Mouse (Mus musculus): ENCODE measurements at regions not wholly inside any gene's neighbourhood (a gene's known extent, or its start where the extent isn't known, plus 50 kb on each side); places are given as distances from the start of the nearest gene placed in this dataset.

- Histone ChIP-seq H3K27me3 (no peaks in the 10 kb centered on the region), H3K36me3 (no peaks in the 10 kb centered on the region), H3K4me1 (replicated peaks) (peaks cover 23% of the 10 kb centered on the region), H3K4me3 (no peak overlapping the region), H3K27ac (no peak overlapping the region), H3K4me2 (no peak overlapping the region), H3K9me3 (no peaks in the 10 kb centered on the region), H3K9ac (no peak overlapping the region)
- no peak for ATAC-seq (ENCODE audit: low FRiP score)
- 87% methylated on average over 6 of the region's 6 CpGs for WGBS
Observed at GRCm38 (mm10) chr9:67136166-67136565, 87.0 kb upstream of the Tpm1 start.

GRCm38 (mm10) chr9:67134378-67134777, 85.2 kb upstream of the Tpm1 start:
- no peaks in the 10 kb centered on the region for H3K36me3 ChIP-seq
- H3K27ac ChIP-seq = no peak overlapping the region
- ATAC-seq (ENCODE audit: low FRiP score) = no peak
- H3K27me3 ChIP-seq = no peaks in the 10 kb centered on the region
- H3K4me3 ChIP-seq = no peak overlapping the region
- H3K9ac ChIP-seq = no peak overlapping the region
- H3K4me1 ChIP-seq (replicated peaks) = peaks cover 21% of the 10 kb centered on the region
- WGBS = 72% methylated on average over 6 of the region's 6 CpGs
- no peaks in the 10 kb centered on the region for H3K9me3 ChIP-seq
- H3K4me2 ChIP-seq = no peak overlapping the region

- ATAC-seq (ENCODE audit: low FRiP score) = no peak
- Histone ChIP-seq H3K27me3 (no peaks in the 10 kb centered on the region), H3K27ac (no peak overlapping the region), H3K4me1 (replicated peaks) (peaks cover 17% of the 10 kb centered on the region), H3K36me3 (no peaks in the 10 kb centered on the region), H3K9me3 (no peaks in the 10 kb centered on the region), H3K9ac (no peak overlapping the region), H3K4me2 (no peak overlapping the region), H3K4me3 (no peak overlapping the region)
- 77% methylated on average over 5 of the region's 5 CpGs for WGBS
Observed at GRCm38 (mm10) chr9:67132370-67132769, 83.2 kb upstream of the Tpm1 start.

DNA sequence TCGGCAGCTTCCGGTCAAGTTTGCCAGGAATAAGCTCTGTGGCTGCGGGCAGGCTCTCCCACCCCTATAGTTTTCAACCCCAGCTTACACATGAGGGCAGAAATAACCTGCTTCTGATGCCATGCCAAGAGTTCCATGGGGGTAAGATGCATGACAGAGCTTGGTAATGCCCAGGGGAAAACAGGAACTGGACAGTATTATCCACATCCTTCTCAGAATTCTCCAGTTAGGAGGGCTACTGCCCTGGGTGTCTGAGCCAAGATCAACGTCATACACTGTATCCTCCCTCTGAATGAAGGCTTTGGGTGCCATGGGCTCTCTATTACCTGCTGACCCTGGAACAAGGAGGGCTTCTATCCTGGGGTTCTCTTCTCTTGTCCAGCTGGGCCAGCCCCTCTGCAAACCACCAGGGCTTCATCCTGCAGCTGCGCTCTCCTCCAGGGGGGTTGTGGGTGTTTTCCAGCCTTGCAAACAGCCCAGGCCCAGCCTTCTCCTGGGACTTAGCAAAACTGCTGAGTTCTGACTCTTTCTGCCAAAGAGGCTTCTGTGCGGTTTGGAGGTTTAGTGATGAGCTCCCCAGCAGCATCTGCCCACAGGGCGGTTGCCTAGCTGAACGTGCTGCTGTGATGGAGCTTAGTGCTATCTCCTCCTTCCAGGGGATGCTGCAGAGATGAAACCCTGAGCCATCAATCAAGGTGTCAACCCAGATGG, 81.7 kb upstream of the Tpm1 start:
- H3K9ac ChIP-seq = no peak overlapping the region
- 71% methylated on average over 8 of the region's 8 CpGs for WGBS
- H3K4me1 ChIP-seq (replicated peaks) = peaks cover 9% of the 10 kb centered on the region
- H3K9me3 ChIP-seq = no peaks in the 10 kb centered on the region
- H3K36me3 ChIP-seq = no peaks in the 10 kb centered on the region
- no peaks in the 10 kb centered on the region for H3K27me3 ChIP-seq
- no peak overlapping the region for H3K4me2 ChIP-seq
- H3K4me3 ChIP-seq = no peak overlapping the region
- H3K27ac ChIP-seq = peak overlapping the region; percentile 58; the same call in 1 of the 2 replicates
- ATAC-seq (ENCODE audit: low FRiP score) = no peak

- Histone ChIP-seq H3K9ac (no peak overlapping the region), H3K4me2 (no peak overlapping the region), H3K27me3 (no peaks in the 10 kb centered on the region), H3K9me3 (no peaks in the 10 kb centered on the region), H3K36me3 (no peaks in the 10 kb centered on the region), H3K27ac (no peak overlapping the region), H3K4me3 (no peak overlapping the region), H3K4me1 (replicated peaks) (peaks cover 9% of the 10 kb centered on the region)
- ATAC-seq (ENCODE audit: low FRiP score) = no peak
- WGBS = 85% methylated on average over 3 of the region's 3 CpGs
Observed at GRCm38 (mm10) chr9:67129891-67130290, 80.7 kb upstream of the Tpm1 start.

- no peak overlapping the region for H3K27ac ChIP-seq
- H3K27me3 ChIP-seq = no peaks in the 10 kb centered on the region
- H3K9ac ChIP-seq = no peak overlapping the region
- 89% methylated on average over 3 of the region's 3 CpGs for WGBS
- H3K4me1 ChIP-seq (replicated peaks) = peaks cover 9% of the 10 kb centered on the region
- no peak overlapping the region for H3K4me2 ChIP-seq
- H3K4me3 ChIP-seq = no peak overlapping the region
- H3K9me3 ChIP-seq = no peaks in the 10 kb centered on the region
- no peak for ATAC-seq (ENCODE audit: low FRiP score)
- no peaks in the 10 kb centered on the region for H3K36me3 ChIP-seq
Observed at GRCm38 (mm10) chr9:67129095-67129494, 79.9 kb upstream of the Tpm1 start.

GRCm38 (mm10) chr9:67121691-67122090, 72.5 kb upstream of the Tpm1 start:
- WGBS = 92% methylated on average over 7 of the region's 7 CpGs
- H3K4me1 ChIP-seq (replicated peaks) = no peaks in the 10 kb centered on the region
- H3K4me2 ChIP-seq = no peak overlapping the region
- no peak overlapping the region for H3K9ac ChIP-seq
- no peak overlapping the region for H3K4me3 ChIP-seq
- ATAC-seq (ENCODE audit: low FRiP score) = no peak
- H3K9me3 ChIP-seq = no peaks in the 10 kb centered on the region
- no peak overlapping the region for H3K27ac ChIP-seq
- no peaks in the 10 kb centered on the region for H3K36me3 ChIP-seq
- H3K27me3 ChIP-seq = no peaks in the 10 kb centered on the region

DNA sequence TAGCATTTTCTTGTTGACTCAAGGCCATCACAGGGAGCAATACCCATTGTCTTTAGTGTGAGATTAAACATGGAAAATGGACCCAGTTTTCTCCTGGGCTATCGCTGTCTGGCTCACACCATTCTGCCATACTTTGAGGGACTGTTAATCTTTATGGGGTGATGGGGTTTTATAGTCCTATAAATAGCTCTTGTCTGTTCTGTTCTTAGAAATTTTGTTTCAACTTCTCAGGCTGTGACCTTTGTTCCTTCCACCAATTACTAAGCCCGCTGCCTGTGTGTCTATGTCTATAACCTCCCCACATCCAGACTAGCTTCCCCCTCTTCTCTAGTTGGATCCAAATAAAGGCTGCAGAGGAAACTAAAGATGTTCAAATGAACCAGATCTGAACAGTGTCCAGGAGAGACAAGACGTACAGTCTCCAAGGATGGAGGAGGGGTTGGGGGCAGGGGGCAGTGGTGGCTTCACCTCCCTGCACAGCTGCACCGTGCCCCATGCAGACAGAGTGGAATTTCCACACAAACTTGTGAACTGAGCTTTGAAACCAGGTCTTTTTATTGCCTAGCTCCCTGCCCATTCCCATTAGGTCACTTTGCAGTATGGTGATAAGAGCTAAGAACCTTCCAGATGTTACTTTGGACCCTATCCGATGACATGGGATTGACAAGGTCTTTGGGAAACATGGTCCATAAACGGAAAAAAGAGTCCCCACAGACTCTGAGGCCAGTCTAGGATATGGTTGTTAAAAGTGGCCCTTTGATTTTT, 69.9 kb upstream of the Tpm1 start:
- WGBS = 85% methylated on average over 6 of the region's 6 CpGs
- Histone ChIP-seq H3K9me3 (no peaks in the 10 kb centered on the region), H3K4me2 (no peak overlapping the region), H3K27me3 (no peaks in the 10 kb centered on the region), H3K4me1 (replicated peaks) (no peaks in the 10 kb centered on the region), H3K4me3 (no peak overlapping the region), H3K36me3 (no peaks in the 10 kb centered on the region), H3K9ac (no peak overlapping the region), H3K27ac (no peak overlapping the region)
- ATAC-seq (ENCODE audit: low FRiP score) = no peak

DNA sequence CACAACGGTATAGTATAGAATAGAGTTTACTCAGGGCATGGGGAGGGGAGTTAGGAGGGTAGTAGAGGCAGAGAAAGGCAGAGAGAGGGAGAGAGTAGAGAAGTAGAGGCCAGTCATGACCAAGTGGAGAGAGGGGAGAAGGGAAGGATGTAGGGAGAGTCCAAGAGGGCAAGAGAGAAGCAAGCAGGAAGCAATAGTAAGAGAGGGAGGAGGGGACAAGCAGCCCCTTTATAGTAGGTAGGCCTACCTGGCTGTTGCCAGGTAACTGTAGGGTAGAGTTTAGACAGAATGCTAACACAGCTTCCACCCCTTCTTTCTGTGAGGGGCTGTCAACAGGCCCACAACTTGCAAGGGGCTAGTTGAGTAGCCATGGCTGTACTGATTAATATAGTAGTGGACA, 69.2 kb upstream of the Tpm1 start:
- 90% methylated on average over 1 of the region's 1 CpGs for WGBS
- no peak overlapping the region for H3K27ac ChIP-seq
- no peaks in the 10 kb centered on the region for H3K36me3 ChIP-seq
- H3K4me3 ChIP-seq = no peak overlapping the region
- no peak for ATAC-seq (ENCODE audit: low FRiP score)
- no peak overlapping the region for H3K9ac ChIP-seq
- H3K27me3 ChIP-seq = no peaks in the 10 kb centered on the region
- H3K4me1 ChIP-seq (replicated peaks) = no peaks in the 10 kb centered on the region
- H3K4me2 ChIP-seq = no peak overlapping the region
- no peaks in the 10 kb centered on the region for H3K9me3 ChIP-seq

DNA sequence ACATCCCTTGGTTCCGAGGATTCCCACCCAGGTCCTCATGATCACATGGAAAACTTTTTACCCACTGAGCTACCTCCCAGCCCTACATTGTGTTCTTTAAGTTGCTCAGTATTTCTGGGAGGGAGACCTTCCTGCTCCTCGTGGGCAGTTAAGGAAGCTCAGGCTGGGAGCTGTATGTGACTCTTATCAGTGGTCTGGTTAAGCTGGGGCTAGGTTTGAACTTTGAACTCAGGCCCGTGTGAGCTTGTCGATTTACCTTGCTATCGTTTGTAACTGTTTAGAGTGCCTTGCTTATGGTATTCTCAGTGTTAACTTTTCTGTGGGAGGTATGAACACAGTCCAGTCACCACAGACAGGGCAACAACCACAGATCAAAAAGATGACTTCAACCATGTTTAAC, 68.4 kb upstream of the Tpm1 start:
- WGBS = 92% methylated on average over 5 of the region's 5 CpGs
- H3K4me1 ChIP-seq (replicated peaks) = peaks cover under 1% of the 10 kb centered on the region
- H3K4me2 ChIP-seq = no peak overlapping the region
- H3K36me3 ChIP-seq = no peaks in the 10 kb centered on the region
- H3K9me3 ChIP-seq = no peaks in the 10 kb centered on the region
- H3K9ac ChIP-seq = no peak overlapping the region
- no peak overlapping the region for H3K4me3 ChIP-seq
- no peaks in the 10 kb centered on the region for H3K27me3 ChIP-seq
- no peak for ATAC-seq (ENCODE audit: low FRiP score)
- H3K27ac ChIP-seq = no peak overlapping the region

- no peak overlapping the region for H3K4me2 ChIP-seq
- 57% methylated on average over 2 of the region's 2 CpGs for WGBS
- H3K27ac ChIP-seq = no peak overlapping the region
- H3K4me3 ChIP-seq = no peak overlapping the region
- peaks cover 12% of the 10 kb centered on the region for H3K4me1 ChIP-seq (replicated peaks)
- H3K36me3 ChIP-seq = no peaks in the 10 kb centered on the region
- no peaks in the 10 kb centered on the region for H3K9me3 ChIP-seq
- H3K9ac ChIP-seq = no peak overlapping the region
- ATAC-seq (ENCODE audit: low FRiP score) = no peak
- no peaks in the 10 kb centered on the region for H3K27me3 ChIP-seq
Observed at GRCm38 (mm10) chr9:67115991-67116390, 66.8 kb upstream of the Tpm1 start.

DNA sequence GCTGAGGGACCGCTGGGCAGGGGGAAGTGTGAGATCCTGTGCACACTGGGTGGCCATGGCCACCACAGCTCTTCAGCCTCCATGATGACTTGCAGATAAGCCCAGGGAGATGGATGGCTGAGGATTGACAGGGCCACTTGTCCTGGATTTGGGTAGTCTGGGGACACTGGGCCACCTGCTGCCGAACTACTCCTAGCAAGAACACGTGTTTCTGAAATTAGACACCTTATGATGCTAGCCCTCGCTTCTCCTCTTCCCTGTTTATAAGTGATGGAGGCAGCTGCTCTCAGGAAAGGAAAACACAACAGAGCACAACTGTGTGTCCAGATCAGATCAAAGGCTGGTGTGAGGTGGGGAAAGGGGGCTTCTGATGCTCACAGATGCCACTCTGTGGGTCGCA, 64.9 kb upstream of the Tpm1 start:
- WGBS = 84% methylated on average over 5 of the region's 5 CpGs
- no peak overlapping the region for H3K9ac ChIP-seq
- no peak overlapping the region for H3K4me2 ChIP-seq
- no peak for ATAC-seq (ENCODE audit: low FRiP score)
- H3K9me3 ChIP-seq = no peaks in the 10 kb centered on the region
- H3K36me3 ChIP-seq = no peaks in the 10 kb centered on the region
- H3K27me3 ChIP-seq = no peaks in the 10 kb centered on the region
- no peak overlapping the region for H3K27ac ChIP-seq
- H3K4me3 ChIP-seq = no peak overlapping the region
- H3K4me1 ChIP-seq (replicated peaks) = peaks cover 17% of the 10 kb centered on the region

Data from hindbrain, embryonic 13.5 days (tissue).